Mouse (Mus musculus) kidney, adult 2 months (tissue): ENCODE measurements around the gene Arpc4.

Source experiments
- CTCF ChIP-seq: fragments of 200-500 bp; conservative IDR thresholded peaks from 2 replicates; pipeline ENCODE4 v1.5.1; 2011; ENCODE audit warnings: low read depth, mild to moderate bottlenecking, control low read depth, low read length, moderate library complexity, mixed read lengths; ENCODE audit not compliant: insufficient read depth, insufficient read length
- POLR2A ChIP-seq: fragments of 200-500 bp; IDR thresholded peaks from one replicate; pipeline ENCODE4 v1.6.1; 2011; ENCODE audit warnings: low read depth, low read length, control low read depth

DNA sequence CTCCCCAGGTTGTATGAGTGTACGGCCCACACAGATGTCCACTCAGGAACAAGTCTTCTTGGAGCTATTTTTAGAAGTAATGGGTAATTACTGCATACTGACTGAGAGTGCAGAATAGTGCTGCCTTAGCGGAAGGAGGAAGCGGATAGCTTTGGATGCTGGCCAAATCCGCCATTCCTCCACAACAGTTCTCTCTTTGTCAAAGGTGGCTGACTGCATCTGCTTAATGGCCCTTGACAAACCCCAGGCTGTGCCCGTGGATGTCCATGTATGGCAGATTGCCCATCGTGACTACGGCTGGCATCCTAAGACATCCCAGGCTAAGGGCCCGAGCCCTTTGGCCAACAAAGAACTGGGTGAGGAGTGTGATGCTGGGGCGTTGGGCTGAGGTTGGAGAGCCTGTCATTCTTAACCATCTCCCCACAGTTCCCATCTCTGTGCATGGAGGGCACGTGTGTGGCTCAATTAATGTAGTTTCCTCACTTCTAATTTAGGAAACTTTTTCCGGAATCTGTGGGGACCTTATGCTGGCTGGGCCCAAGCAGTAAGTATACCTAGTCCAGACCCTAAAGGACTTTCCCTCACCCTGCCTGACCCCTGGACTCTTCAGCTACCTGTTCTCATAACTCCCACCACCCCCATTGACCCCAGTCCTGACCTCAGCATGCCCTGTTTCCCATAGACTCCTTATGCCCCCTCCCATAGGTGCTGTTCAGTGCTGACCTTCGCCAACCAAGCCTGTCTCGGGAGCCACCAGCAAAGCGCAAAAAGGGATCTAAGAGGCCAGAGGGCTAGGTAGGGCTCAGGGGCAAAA lies 44.6 kb upstream of the Arpc4 start:
- no peak for TF ChIP-seq CTCF
- no peak for TF ChIP-seq POLR2A
